Mouse (Mus musculus): ENCODE results near the gene L1td1.
"Not testable (repeated sequence)": the region's sequence is repeated elsewhere in the genome, so short reads cannot be mapped to it uniquely, and the experiment has no call there.

The L1td1 gene

GRCm38 (mm10) chr4:98726590-98727237 lies at the start of gene L1td1:
L1td1 (plus strand) TSS chr4:98726734.
- no peak for DNase-seq (ENCODE audit: low spot score in 2 of 2)

GRCm38 (mm10) chr4:98677506-98677905 lies 49.0 kb upstream of the L1td1 start:
- no peak for DNase-seq (ENCODE audit: low spot score in 2 of 2)

- DNase-seq (ENCODE audit: low spot score in 2 of 2), result no peak
Observed at GRCm38 (mm10) chr4:98686678-98687267, 39.8 kb upstream of the L1td1 start.

GRCm38 (mm10) chr4:98688116-98688515 lies 38.4 kb upstream of the L1td1 start:
- DNase-seq (ENCODE audit: low spot score in 2 of 2), result no peak

- DNase-seq (ENCODE audit: low spot score in 2 of 2), result no peak
Observed at GRCm38 (mm10) chr4:98688520-98688919, 38.0 kb upstream of the L1td1 start.

- no peak for DNase-seq (ENCODE audit: low spot score in 2 of 2)
Observed at GRCm38 (mm10) chr4:98689988-98690387, 36.5 kb upstream of the L1td1 start.

- no peak for DNase-seq (ENCODE audit: low spot score in 2 of 2)
Observed at GRCm38 (mm10) chr4:98693465-98694185, 32.9 kb upstream of the L1td1 start.

- DNase-seq (ENCODE audit: low spot score in 2 of 2), result no peak
Observed at GRCm38 (mm10) chr4:98697932-98698331, 28.6 kb upstream of the L1td1 start.

GRCm38 (mm10) chr4:98698921-98699320 lies 27.6 kb upstream of the L1td1 start:
- DNase-seq (ENCODE audit: low spot score in 2 of 2), result no peak

- DNase-seq (ENCODE audit: low spot score in 2 of 2), result no peak
Observed at GRCm38 (mm10) chr4:98700156-98700555, 26.4 kb upstream of the L1td1 start.

GRCm38 (mm10) chr4:98702201-98702894 lies 24.2 kb upstream of the L1td1 start:
- peak; percentile 59 to 81 for DNase-seq (ENCODE audit: low spot score in 2 of 2)

- DNase-seq (ENCODE audit: low spot score in 2 of 2), result no peak
Observed at GRCm38 (mm10) chr4:98710891-98711290, 15.6 kb upstream of the L1td1 start.

- no peak for DNase-seq (ENCODE audit: low spot score in 2 of 2)
Observed at GRCm38 (mm10) chr4:98717735-98718546, 8.6 kb upstream of the L1td1 start.

GRCm38 (mm10) chr4:98718547-98718917 lies 8.0 kb upstream of the L1td1 start:
- no peak for DNase-seq (ENCODE audit: low spot score in 2 of 2)

- peak; percentile 49 to 74 for DNase-seq (ENCODE audit: low spot score in 2 of 2)
Observed at GRCm38 (mm10) chr4:98722454-98722853, 4.1 kb upstream of the L1td1 start.

- not testable (repeated sequence) for DNase-seq (ENCODE audit: low spot score in 2 of 2)
Observed at GRCm38 (mm10) chr4:98724682-98725081, 1.9 kb upstream of the L1td1 start.

GRCm38 (mm10) chr4:98725439-98725838 lies 1.1 kb upstream of the L1td1 start:
- no peak for DNase-seq (ENCODE audit: low spot score in 2 of 2)

GRCm38 (mm10) chr4:98727295-98727958 lies 893 bp downstream of the L1td1 start:
- DNase-seq (ENCODE audit: low spot score in 2 of 2), result no peak

- DNase-seq (ENCODE audit: low spot score in 2 of 2), result no peak
Observed at GRCm38 (mm10) chr4:98727959-98728347, 1.4 kb downstream of the L1td1 start.

- no peak for DNase-seq (ENCODE audit: low spot score in 2 of 2)
Observed at GRCm38 (mm10) chr4:98728716-98729115, 2.2 kb downstream of the L1td1 start.

- no peak for DNase-seq (ENCODE audit: low spot score in 2 of 2)
Observed at GRCm38 (mm10) chr4:98733660-98734059, 7.1 kb downstream of the L1td1 start.

Data from cerebellum, postnatal 4 days (tissue).